Mouse (Mus musculus): Measurements from ENCODE around the gene Astn2. TPM values are rescaled to one million over a fixed set of nuclear protein-coding genes. Genes with fewer than 3 reads are reported as not detected.

The Astn2 gene
- total RNA-seq, 2 experiments from 2014 or later, result not detected

DNA sequence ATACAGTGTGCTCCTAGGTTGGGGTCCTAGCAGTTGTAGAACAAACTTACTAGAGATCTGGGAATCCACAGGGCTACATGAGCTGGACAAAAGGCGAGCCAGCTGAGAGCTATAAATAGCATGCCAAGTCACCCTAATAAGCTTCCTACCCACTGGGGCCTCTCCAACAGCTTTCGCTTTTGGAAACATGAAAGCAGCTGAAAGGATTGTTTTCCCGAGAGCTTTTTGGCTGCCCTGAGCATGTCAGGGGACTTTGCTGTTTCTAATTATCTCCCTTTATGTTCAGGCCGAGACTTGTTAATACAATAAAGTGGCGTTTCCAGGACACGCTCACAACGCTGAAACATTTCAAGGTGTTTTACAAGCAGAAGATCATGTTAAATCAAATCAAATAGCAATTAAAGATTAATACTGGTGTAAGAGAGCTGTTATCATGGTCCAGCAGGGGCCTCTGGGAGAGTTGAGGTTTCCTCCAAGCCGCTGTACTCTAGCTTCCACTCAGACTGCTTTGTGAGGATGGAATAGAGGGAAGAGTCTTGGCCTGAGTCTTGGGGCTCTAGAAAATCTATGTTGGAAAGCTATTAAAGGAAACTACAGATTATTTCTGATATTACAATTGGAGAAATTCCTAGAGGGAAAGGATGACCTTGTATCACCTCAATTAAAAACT is 378.9 kb downstream of the Astn2 start:
- no peak for ATAC-seq (replicated peaks; ENCODE audit: low FRiP score, poor library complexity, severe bottlenecking)

DNA sequence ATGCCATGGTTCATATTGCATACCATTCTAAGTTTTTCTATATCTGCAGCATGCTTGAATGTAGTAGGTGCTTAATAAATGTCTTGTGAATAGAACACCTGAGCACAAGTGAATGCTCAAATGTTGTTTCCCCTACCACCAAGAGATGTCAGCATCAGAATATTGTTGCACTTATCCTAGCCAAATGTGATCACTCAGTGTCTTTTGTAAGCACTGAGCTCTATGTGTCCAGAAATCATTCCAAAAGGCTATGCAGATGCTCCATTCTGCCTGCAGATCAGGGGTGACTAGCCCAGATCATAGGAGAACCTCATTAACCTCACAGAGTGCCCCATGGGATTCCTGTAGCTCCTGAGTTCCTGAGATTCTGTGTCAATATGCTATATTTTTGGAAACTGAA is 401.5 kb downstream of the Astn2 start:
- ATAC-seq (replicated peaks; ENCODE audit: low FRiP score, poor library complexity, severe bottlenecking), result no peak

DNA sequence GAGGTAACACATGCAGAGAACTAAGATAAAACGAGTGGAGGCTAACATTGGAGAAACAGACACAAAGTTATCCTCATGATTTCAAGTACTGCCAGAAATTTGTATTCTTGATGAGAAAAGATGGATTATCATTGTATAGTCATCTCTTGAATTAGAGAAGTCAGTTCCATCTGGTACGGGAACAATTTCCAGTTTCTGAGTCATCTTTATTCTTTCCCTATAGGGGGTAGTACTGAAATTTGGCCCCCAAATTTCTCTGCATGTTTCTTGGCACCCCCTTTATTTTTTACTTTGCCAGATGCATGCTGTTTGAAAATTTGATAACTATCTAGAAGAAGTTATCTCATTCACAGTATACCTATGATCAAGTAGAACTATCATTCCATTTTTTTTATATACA is 420.8 kb downstream of the Astn2 start:
- no peak for ATAC-seq (replicated peaks; ENCODE audit: low FRiP score, poor library complexity, severe bottlenecking)

DNA sequence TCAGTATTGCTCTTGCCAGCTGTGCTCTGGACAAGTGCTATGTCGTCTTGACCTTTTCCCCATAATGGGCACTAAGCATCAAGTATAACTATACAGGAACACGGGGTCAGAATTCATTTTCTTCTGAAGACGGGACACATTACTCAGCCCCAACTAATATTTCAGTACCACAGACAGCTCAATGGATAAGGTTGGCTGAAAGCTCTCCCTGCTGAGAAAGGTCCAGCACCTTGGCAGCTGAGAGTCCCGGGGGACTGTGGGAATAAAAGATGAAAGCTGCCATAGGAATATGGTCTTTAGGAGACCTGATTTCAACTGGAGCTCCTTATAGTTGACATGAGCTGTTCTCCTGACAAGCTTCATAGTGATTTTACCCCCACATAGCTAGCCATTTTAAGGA is 421.5 kb downstream of the Astn2 start:
- ATAC-seq (replicated peaks; ENCODE audit: low FRiP score, poor library complexity, severe bottlenecking), result no peak

DNA sequence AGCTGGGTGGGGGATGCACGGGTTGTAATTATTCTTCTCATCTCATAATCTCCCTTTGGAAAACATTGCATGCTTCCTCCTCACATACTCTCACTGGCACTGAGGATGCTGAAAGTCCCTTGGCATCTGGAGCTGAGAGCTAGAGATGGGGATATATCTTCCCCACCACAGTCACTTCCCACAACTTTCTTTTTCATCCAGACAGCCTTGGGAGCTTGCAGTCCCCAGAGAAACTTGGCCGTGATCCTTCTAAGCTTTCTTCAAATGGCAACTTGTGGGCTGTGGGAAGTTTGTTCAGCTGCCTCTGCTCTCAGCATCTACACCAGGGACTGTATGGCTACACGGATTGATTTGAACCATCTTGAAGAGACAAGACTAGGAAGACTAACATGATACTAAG is 428.2 kb downstream of the Astn2 start:
- ATAC-seq (replicated peaks; ENCODE audit: low FRiP score, poor library complexity, severe bottlenecking), result no peak

DNA sequence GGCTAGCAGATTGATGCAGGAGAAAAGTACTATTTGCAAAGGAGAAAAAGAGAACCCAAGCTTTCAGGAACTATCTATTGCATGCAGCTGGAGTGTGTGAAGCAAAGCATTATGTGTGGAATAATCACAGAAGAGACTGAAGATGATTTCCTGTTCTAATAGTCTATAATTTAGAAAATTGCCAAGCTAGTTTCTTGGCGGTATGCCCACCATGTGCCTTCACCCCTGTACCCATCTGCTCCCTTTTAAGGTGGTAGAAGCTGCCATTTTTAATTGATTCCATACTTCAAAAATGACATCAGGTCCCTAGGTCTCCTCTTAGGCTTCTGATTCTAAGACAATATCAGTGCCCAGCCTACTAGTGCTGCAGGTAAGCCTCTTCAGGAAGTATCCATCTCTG is 432.0 kb downstream of the Astn2 start:
- ATAC-seq (replicated peaks; ENCODE audit: low FRiP score, poor library complexity, severe bottlenecking), result no peak

DNA sequence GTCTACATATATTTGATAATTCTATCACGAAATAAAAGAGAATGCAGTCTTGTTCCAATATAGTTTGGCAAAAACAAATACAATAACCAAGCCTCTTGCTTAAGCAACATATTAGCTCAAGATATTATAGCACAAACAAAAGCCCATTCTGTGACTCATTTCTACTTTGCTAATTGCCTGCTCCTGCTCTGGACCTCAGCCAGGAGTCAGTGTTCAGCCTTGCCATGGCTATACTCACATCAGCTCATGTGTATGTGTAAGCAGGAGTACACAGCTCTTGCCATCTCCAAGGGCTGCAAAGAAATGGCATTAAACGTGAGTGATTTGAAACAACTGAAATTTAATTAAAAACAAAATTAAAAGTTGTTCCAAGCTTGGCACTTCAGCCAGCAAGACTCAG is 435.1 kb downstream of the Astn2 start:
- ATAC-seq (replicated peaks; ENCODE audit: low FRiP score, poor library complexity, severe bottlenecking), result no peak

DNA sequence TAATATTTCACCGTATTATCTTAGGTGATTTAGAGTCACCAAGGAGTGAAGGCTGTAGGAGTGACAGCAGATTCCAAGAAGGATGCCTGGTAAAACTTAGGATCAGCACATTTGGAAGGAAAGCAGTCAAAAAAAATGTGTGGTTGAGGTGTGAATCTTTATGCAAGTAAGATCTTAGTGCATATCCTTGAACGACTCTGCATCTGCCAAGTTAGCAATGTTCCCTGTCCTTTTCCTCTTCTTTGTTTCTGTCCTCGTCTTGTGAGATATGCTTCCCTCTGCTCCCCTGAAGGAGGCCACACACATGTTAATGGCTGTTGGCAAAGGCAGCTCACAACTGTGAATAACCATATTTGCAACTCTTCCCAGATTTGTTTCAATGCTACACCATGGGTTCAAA is 439.8 kb downstream of the Astn2 start:
- ATAC-seq (replicated peaks; ENCODE audit: low FRiP score, poor library complexity, severe bottlenecking), result no peak

DNA sequence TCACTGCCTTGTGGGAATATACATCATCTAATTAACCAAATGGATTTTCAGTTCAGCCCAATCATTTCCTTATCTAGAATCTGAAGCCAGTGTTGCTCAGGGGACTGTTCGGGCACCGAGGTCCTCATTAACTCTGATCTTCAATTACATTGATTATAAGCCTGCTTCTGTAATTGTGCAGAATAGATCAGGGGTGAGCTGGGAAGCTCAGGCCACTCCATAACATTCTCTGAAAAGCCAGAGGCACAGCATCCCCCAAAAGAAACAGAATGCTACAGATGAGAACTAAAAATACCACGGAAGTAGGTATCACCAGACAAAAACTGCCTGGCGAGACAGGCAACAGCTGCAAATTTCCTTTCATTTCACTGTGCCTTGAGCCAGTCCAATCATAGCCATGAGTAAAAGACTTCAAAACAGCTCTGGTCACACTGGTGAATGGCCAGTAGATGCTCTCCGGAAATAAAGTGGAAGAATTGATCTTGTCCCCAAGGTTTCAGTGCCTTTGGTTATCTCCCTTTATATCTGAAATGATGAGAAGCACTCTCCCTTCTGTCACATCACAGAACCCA is 445.1 kb downstream of the Astn2 start:
- ATAC-seq (replicated peaks; ENCODE audit: low FRiP score, poor library complexity, severe bottlenecking), result no peak

DNA sequence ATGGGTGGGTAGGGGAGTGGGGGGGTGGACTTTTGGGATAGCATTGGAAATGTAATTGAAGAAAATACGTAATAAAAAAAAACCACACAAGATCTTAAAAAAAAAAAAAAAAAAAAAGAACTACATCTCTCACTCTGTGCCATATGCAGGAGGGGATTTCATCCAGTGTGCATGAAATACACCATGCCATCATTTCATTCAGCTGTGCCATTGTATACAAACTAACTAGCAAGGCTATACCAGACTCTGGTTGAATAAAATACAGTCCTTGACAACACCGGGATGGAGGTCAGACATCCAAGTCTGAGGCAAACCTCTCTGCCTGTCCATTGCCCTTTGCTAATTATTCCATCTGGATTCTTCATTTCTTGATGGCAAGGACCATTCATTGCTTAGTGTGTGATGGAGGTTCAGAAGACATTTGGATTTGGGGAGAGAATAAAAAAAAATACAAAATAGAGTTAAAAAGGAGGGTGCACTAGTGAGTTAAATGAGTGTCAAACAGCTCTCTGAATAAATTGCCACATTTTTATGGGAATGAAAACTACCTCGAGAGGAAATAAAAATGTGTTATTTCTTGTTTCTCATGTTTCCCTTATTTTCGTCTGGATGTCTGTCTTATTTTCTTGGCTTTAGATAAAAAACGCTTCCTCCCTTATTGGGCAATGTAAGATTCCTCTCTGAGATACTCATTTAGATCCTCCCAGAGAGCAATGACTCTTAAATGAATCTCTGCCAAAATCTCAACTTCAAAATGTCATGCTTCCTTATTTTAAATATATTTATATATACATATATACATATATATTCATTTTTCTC is 445.8 kb downstream of the Astn2 start:
- no peak for ATAC-seq (replicated peaks; ENCODE audit: low FRiP score, poor library complexity, severe bottlenecking)

DNA sequence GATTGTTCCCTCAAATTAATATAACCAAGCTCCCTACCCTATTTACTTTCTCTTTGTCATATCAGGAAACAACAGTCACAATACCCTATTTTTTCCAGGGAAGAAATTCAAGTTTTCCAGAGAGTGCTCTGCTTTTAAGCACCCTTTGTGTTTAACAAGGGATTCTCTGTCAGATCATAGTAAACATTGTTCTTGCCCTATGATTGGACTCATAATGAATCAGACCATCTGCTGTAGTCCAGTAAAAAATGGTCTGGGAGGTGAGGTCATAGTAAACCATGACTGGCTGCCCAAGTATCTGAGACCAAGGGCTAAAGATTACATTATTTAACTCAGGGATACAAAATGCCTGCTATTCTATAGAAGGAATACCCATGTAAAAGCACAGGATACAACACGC is 452.5 kb downstream of the Astn2 start:
- ATAC-seq (replicated peaks; ENCODE audit: low FRiP score, poor library complexity, severe bottlenecking), result no peak

DNA sequence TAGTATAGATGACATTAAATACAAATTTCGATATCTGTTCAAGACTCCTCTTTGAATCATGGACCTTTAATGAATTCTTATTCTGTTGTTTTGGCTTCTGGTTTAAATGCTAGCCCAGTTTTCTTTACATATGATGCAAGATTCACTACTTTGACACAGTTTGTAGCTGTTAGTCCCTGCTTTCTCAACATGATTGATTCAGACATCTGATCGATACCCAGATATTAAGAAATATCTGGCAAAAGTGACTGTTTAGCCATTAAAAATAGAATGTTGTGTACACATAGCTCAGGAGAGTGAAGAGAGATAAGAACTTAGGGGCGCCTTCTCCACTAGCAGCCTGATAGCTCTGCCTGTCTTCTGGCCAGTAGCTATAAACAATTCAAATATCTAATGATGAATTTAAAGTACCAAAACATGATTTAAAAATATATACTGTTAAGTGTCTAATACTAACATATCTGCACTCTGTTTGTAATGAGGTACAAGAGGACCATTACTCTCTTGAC is 457.2 kb downstream of the Astn2 start:
- ATAC-seq (replicated peaks; ENCODE audit: low FRiP score, poor library complexity, severe bottlenecking), result no peak

DNA sequence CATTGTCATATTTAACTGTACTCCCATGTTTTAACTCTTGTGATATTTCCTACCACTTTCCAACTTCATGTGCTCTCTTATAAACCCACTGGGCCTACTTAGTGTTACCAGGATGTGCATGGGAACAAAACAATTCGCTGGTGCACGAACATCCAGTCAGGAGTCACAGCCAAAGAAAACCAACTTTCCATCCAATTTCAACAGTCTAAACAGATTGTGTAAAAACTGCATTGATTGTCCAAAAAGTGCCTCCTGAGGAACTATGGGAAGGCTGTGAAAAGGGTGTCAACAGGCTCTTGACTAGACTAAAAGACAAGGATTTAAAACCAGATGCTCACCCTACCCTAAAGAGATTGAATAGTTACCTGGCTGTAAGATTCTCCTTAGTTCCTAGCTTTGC is 458.4 kb downstream of the Astn2 start:
- ATAC-seq (replicated peaks; ENCODE audit: low FRiP score, poor library complexity, severe bottlenecking), result no peak

DNA sequence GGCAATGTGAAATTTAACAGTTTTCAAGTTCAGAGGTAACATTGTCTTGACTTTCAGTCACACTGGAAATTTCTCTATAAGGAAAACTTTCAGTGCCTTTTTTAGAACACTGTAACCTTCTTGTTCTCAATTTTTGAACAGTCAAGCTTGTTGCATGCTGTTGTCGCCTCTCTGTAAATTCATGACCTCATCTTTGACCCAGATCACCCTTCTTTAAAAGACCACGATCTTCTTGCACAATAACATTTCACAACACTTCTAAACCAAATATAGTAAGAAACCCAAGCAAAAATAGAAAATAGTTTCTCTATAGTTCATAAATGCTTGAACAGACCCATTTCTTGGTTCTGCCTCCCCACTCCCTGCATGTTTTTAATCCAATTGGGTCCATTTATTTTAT is 473.5 kb downstream of the Astn2 start:
- no peak for ATAC-seq (replicated peaks; ENCODE audit: low FRiP score, poor library complexity, severe bottlenecking)

DNA sequence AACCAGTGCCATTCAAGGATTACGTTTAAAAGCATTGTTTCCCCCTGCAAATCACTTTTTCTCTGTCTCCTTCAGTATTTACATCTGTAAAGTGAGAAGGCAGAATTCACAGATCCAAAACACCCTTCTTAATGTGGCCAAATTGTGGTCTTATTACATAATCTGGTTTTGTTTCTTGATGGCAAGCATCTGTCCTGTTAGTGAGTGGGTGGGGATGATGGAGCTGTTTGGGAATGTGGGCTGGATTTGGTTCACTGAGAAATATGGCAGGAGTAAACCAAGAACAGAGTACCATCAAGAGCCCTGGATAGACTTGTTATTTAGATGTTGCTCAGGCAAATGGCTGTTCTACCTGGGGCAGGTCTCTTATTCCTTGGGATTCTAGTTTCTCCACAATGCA is 484.1 kb downstream of the Astn2 start:
- no peak for ATAC-seq (replicated peaks; ENCODE audit: low FRiP score, poor library complexity, severe bottlenecking)

DNA sequence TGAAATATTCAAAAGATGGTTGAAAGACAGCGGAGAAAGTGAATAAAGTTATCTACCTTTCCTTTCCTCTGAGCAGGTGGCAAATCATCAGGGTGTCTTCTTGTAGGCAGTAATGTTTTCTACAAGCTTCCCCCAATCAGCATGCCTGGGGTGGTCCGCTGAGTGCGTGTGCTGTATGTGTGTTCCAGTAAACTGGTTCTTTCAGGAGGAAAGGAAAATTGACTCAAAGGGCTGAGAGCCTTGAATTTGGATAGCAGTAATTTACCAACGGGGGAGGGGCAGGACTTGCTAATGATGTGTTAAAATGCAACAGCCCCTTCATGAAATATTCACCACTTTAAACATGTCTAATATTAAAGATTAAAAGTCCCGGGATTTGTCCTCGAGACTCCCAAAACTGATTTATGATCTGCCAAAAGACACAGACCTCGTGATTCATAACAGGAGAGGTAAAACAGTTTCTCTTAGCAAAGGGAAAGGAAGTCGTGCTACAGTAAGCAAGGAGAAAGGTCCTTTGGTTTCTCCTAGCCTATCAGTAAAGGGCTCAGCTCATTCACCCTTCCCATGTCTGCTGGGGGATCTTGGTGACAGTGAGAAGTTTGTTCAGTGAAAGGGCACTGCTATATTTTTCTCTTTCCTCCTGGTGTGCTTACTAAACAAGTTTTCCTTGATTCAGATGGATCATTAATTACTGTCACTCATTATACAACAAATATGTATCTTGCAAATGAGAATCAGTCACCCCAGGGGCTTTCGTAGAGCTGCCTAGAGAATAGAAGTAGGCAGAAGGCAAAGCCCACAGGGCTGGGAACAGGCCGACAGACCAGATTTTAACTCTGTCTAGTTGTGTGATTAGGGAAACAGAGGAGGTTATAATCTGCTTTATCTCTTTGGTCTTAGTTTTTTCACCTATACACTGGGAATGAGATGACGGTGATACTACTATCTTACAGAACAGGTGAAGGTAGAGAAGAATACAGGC is 488.1 kb downstream of the Astn2 start:
- no peak for ATAC-seq (replicated peaks; ENCODE audit: low FRiP score, poor library complexity, severe bottlenecking)

DNA sequence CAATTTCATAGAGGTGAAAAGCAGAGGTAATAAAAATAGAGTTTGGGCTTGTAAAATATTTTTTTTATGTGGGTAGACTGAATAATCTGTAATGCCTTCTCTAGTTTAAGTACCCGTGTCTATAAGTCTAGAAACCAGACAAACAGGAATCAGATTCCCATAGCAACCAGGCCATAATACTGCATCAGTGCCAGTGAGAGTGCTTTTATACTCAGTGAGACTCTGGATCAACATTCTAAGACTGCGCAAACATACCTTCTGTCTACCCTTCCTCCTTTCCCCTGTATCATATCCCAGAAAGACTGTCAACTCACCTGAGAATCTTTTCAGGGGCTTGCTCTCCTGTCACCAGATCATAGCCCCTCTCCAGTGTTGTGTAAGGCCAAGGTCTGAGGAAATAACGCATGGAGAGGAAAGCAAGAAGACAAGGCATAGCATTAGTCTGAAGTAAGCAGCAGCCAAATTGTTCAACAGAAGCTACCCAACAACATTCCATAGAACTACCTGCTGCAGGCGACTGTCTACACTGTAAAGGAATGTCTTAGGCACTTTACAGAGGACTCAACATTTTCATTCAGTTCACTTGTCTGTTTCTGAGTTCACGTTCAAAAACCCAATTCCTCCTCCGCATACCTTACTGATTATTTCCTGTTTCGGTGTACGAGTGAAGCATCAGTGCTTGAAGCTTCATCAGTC is 492.0 kb downstream of the Astn2 start:
- no peak for ATAC-seq (replicated peaks; ENCODE audit: low FRiP score, poor library complexity, severe bottlenecking)

DNA sequence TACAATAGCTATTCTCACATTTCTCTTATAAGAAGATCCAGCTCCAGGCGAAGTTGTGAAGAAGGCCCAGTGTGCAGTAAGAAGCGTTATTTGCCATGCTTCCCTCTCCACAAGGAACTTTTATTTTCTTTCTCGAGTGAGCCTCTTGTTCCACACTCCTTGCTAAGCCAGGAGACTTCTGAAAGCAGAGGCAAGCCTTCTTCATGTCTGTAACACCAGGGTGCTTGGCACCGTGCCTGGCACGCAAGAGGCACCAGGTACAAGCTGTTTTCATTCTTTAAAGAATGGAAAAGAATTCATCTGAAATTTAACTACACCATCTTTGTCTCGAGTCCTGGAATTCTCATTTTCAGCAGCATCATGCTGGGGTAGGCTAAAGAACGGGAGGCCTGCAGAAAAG is 496.8 kb downstream of the Astn2 start:
- no peak for ATAC-seq (replicated peaks; ENCODE audit: low FRiP score, poor library complexity, severe bottlenecking)

DNA sequence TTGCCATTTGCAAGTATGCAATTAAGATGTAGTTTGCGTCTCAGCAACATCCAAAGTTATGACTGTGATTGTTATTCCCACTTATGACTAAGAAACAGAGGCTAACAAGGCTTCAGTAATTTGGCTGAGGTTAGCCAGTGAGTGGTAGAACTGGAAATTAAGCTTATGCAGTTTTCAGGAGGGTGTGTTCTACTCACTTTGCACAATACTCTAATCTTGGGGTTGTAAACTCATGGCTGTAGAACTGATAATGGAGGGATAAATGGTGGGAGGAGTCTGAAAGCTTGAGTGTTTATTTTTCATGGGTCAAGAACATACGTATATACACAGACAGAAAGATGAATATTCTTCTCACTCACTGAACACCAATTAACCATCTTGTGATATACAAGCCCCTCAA is 499.4 kb downstream of the Astn2 start:
- ATAC-seq (replicated peaks; ENCODE audit: low FRiP score, poor library complexity, severe bottlenecking), result no peak

Data from erythroid progenitor cell, adult 5-6 weeks (primary cell).